Mouse (Mus musculus) forebrain, embryonic 13.5 days (tissue): ENCODE data around the gene Atp10a. TPM values are rescaled to one million over a fixed set of nuclear protein-coding genes. Genes with fewer than 3 reads are reported as not detected.
A peak's percentile ranks its signal among the peaks of the same experiment; 100 is the strongest.
"Not testable (repeated sequence)": the region's sequence is repeated elsewhere in the genome, so short reads cannot be mapped to it uniquely, and the experiment has no call there.

Source experiments
- ATAC-seq: fragments of 200-750 bp; cut with Nextera tagmentation; 2 replicates; pipeline ENCODE4 v1.8.0; 2017
- H3K27ac ChIP-seq: fragments of 300-500 bp; sonication (generic); 2 replicates; pipeline ENCODE4 v1.5.1; 2015; ENCODE audit warnings: inconsistent platforms, mild to moderate bottlenecking, moderate library complexity
- H3K27me3 ChIP-seq: fragments of 300-500 bp; sonication (generic); 2 replicates; pipeline ENCODE4 v1.6.1; 2015; ENCODE audit warnings: mild to moderate bottlenecking, inconsistent platforms
- H3K36me3 ChIP-seq: fragments of 300-500 bp; sonication (generic); 2 replicates; pipeline ENCODE4 v1.6.1; 2015; ENCODE audit warnings: mild to moderate bottlenecking, inconsistent platforms; ENCODE audit not compliant: poor library complexity, severe bottlenecking
- H3K4me1 ChIP-seq: fragments of 300-500 bp; sonication (generic); 2 replicates; pipeline ENCODE4 v1.6.1; 2015; ENCODE audit warnings: inconsistent platforms
- H3K4me2 ChIP-seq: fragments of 300-500 bp; sonication (generic); 2 replicates; pipeline ENCODE4 v1.6.1; 2015; ENCODE audit warnings: inconsistent platforms, mild to moderate bottlenecking, moderate library complexity
- H3K4me3 ChIP-seq: fragments of 300-500 bp; sonication (generic); 2 replicates; pipeline ENCODE4 v1.5.1; 2015; ENCODE audit warnings: mild to moderate bottlenecking, inconsistent platforms
- H3K9ac ChIP-seq: fragments of 300-500 bp; sonication (generic); 2 replicates; pipeline ENCODE4 v1.6.1; 2015; ENCODE audit warnings: mild to moderate bottlenecking, inconsistent platforms
- H3K9me3 ChIP-seq: fragments of 300-500 bp; sonication (generic); replicated peaks from 2 replicates; pipeline ENCODE4 v1.6.1; 2016; ENCODE audit warnings: inconsistent platforms
- WGBS: fragments of 180-500 bp; shearing (Covaris S2); methylation state at CpG from one replicate; pipeline ENCODE4 v1.1.7; 2015; 5-methylcytosine and 5-hydroxymethylcytosine counted together
- polyA plus RNA-seq: library from polyadenylated mRNA; unstranded; fragments of >200 nt; fragmentation: Nextera tagmentation; extraction: Ambion mirVana; gene quantifications from 2 replicates; pipeline ENCODE4 v1.2.1, GENCODE M21; 2015

Gene Atp10a
- polyA plus RNA-seq, 1 experiment from 2014 or later: 1.5 TPM

GRCm38 (mm10) chr7:58829111-58829510 lies 173.1 kb downstream of the Atp10a start:
- 85% methylated on average over 5 of the region's 5 CpGs for WGBS
- no peaks in the 10 kb centered on the region for H3K4me1 ChIP-seq
- no peak overlapping the region for H3K4me3 ChIP-seq
- H3K27ac ChIP-seq: no peak overlapping the region
- peaks cover 9% of the 10 kb centered on the region for H3K36me3 ChIP-seq
- H3K4me2 ChIP-seq: no peak overlapping the region
- ATAC-seq: no peak
- no peak overlapping the region for H3K9ac ChIP-seq
- H3K9me3 ChIP-seq: no peaks in the 10 kb centered on the region
- no peaks in the 10 kb centered on the region for H3K27me3 ChIP-seq

GRCm38 (mm10) chr7:58836855-58837606 lies 181.1 kb downstream of the Atp10a start:
- 95% methylated on average over 32 of the region's 32 CpGs for WGBS
- not testable (repeated sequence) for H3K27me3 ChIP-seq, H3K9me3 ChIP-seq, H3K27ac ChIP-seq, H3K4me3 ChIP-seq, H3K36me3 ChIP-seq, H3K9ac ChIP-seq, ATAC-seq, H3K4me2 ChIP-seq, H3K4me1 ChIP-seq

- WGBS: 87% methylated on average over 2 of the region's 2 CpGs
- Histone ChIP-seq H3K27ac (no peak overlapping the region), H3K4me1 (peaks cover 25% of the 10 kb centered on the region), H3K9me3 (no peaks in the 10 kb centered on the region), H3K4me3 (no peak overlapping the region), H3K27me3 (no peaks in the 10 kb centered on the region), H3K9ac (no peak overlapping the region), H3K4me2 (no peak overlapping the region), H3K36me3 (no peaks in the 10 kb centered on the region)
- ATAC-seq: no peak
These were observed 184.4 kb downstream of the Atp10a start for GRCm38 (mm10) chr7:58840367-58840766.

- no peaks in the 10 kb centered on the region for H3K36me3 ChIP-seq
- no peak overlapping the region for H3K4me3 ChIP-seq
- no peak overlapping the region for H3K27ac ChIP-seq
- H3K4me1 ChIP-seq: peaks cover 25% of the 10 kb centered on the region
- no peaks in the 10 kb centered on the region for H3K9me3 ChIP-seq
- 89% methylated on average over 1 of the region's 1 CpGs for WGBS
- H3K9ac ChIP-seq: no peak overlapping the region
- H3K4me2 ChIP-seq: no peak overlapping the region
- H3K27me3 ChIP-seq: no peaks in the 10 kb centered on the region
- no peak for ATAC-seq
These were observed 185.1 kb downstream of the Atp10a start for GRCm38 (mm10) chr7:58841066-58841465.

GRCm38 (mm10) chr7:58842818-58843217 lies 186.9 kb downstream of the Atp10a start:
- H3K4me1 ChIP-seq: peaks cover 25% of the 10 kb centered on the region
- H3K27me3 ChIP-seq: no peaks in the 10 kb centered on the region
- ATAC-seq: no peak
- H3K36me3 ChIP-seq: no peaks in the 10 kb centered on the region
- no peaks in the 10 kb centered on the region for H3K9me3 ChIP-seq
- H3K9ac ChIP-seq: no peak overlapping the region; the same call in 1 of the 2 replicates
- no peak overlapping the region for H3K4me3 ChIP-seq
- H3K4me2 ChIP-seq: no peak overlapping the region
- peak overlapping the region; percentile 76 for H3K27ac ChIP-seq
- WGBS: 60% methylated on average over 3 of the region's 3 CpGs

DNA sequence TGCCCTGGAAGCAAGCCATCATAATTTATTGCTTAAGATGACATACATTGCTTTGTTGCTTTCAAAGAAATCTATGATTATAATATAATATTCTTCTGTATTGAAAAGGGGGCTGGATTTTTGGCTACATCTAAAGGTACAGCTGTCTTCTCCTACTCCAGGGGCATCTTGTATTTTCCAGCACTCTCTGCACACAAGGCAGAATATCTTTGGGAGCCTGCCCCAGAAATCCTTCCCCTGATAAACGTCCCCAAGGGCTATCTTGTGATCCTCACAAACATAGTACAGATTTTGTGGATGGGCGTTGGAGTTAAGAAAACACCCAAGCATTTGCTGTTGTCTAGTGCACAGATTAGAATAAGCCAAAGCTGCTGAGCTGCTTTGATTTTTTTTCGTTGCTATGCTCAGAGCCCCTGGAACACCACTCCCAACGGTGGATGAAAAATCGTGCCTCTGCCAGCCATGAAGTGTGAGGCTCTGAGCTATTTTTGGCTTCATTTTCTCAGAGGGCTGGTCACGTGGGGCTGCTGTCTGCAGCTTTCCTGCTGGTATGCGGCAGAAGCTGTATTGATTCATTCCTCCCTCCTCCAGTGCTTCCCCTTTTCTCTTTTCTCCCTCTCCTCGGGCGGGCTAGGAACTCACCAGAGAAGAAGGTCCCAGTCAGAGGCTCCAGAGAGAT lies 187.9 kb downstream of the Atp10a start:
- no peaks in the 10 kb centered on the region for H3K27me3 ChIP-seq
- peak overlapping the region; percentile 48; the same call in 1 of the 2 replicates for H3K9ac ChIP-seq
- H3K9me3 ChIP-seq: no peaks in the 10 kb centered on the region
- peak overlapping the region; percentile 51 for H3K4me2 ChIP-seq
- peaks cover 25% of the 10 kb centered on the region for H3K4me1 ChIP-seq
- 2% methylated on average over 9 of the region's 9 CpGs for WGBS
- no peaks in the 10 kb centered on the region for H3K36me3 ChIP-seq
- H3K27ac ChIP-seq: peak overlapping the region; percentile 96
- peak; percentile 97 for ATAC-seq
- H3K4me3 ChIP-seq: peak overlapping the region; percentile 7; the same call in 1 of the 2 replicates

DNA sequence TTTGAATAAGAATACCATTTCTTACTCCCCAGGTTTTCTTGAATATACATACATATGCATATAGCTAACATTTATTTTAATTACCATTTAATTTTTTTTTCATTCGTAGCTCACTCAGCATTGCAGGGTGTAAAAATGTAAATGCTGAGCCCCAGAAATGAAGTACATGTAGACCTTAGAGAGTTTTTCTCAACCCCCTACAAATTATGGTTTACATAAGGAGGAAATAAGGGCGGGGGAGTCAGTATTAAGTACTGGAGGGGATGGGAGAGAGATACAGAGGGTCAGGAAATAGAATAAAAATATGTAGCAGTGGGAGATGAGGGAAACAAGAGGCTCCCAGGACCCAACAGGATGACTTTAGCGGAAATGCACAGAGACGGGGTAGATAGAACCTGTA lies 188.5 kb downstream of the Atp10a start:
- 24% methylated on average over 4 of the region's 4 CpGs for WGBS
- Histone ChIP-seq H3K27me3 (no peaks in the 10 kb centered on the region), H3K4me3 (no peak overlapping the region), H3K4me2 (peak overlapping the region; percentile 51), H3K9ac (0 out of 2 replicates have a peak overlapping the region, but pooled peaks have one; percentile 48), H3K27ac (peak overlapping the region; percentile 96), H3K4me1 (peaks cover 25% of the 10 kb centered on the region), H3K36me3 (no peaks in the 10 kb centered on the region), H3K9me3 (no peaks in the 10 kb centered on the region)
- ATAC-seq: peak; percentile 53

GRCm38 (mm10) chr7:58858921-58859320 lies 203.0 kb downstream of the Atp10a start:
- no peak for ATAC-seq
- WGBS: 96% methylated on average over 4 of the region's 4 CpGs
- no peaks in the 10 kb centered on the region for H3K9me3 ChIP-seq

GRCm38 (mm10) chr7:58863174-58863573 lies 207.2 kb downstream of the Atp10a start:
- 89% methylated on average over 3 of the region's 3 CpGs for WGBS
- ATAC-seq: no peak

More at GRCm38 (mm10) chr7:58858921-58859320, 203.0 kb downstream of the Atp10a start:
- Histone ChIP-seq H3K36me3 (no peaks in the 10 kb centered on the region), H3K9ac (no peak overlapping the region), H3K4me3 (no peak overlapping the region), H3K4me2 (no peak overlapping the region), H3K27me3 (no peaks in the 10 kb centered on the region), H3K27ac (no peak overlapping the region), H3K4me1 (no peaks in the 10 kb centered on the region)

GRCm38 (mm10) chr7:58866865-58867614 lies 211.1 kb downstream of the Atp10a start:
- Histone ChIP-seq H3K36me3 (no peaks in the 10 kb centered on the region), H3K4me3 (no peak overlapping the region), H3K27me3 (no peaks in the 10 kb centered on the region), H3K4me1 (no peaks in the 10 kb centered on the region), H3K4me2 (no peak overlapping the region), H3K27ac (no peak overlapping the region), H3K9me3 (no peaks in the 10 kb centered on the region), H3K9ac (no peak overlapping the region)
- 32% methylated on average over 4 of the region's 4 CpGs for WGBS
- peak; percentile 77; the same call in 1 of the 2 replicates for ATAC-seq

More at GRCm38 (mm10) chr7:58863174-58863573, 207.2 kb downstream of the Atp10a start:
- no peak overlapping the region for H3K27ac ChIP-seq
- H3K4me3 ChIP-seq: no peak overlapping the region
- no peaks in the 10 kb centered on the region for H3K4me1 ChIP-seq
- no peaks in the 10 kb centered on the region for H3K27me3 ChIP-seq
- H3K4me2 ChIP-seq: no peak overlapping the region
- H3K9me3 ChIP-seq: no peaks in the 10 kb centered on the region
- no peaks in the 10 kb centered on the region for H3K36me3 ChIP-seq
- H3K9ac ChIP-seq: no peak overlapping the region

DNA sequence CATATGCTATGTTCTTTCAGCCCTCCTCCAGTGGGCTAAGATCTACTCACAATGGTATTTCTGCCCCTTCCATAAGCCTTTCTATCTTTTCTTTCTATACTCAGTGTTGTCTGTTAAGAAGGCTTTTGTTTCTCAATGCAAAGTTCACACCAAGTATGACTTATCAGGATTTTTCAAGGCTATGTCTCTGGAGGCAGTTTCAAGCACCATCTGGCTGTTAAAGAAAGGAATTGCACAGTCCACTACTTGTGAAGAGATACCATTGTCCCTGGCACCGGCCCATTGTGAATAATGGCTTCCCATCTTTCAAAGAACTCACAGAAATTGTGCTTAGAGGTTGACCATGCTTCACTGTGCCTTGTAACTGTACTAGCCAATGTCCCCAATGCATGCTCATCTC lies 214.7 kb downstream of the Atp10a start:
- no peak overlapping the region for H3K4me2 ChIP-seq
- no peaks in the 10 kb centered on the region for H3K4me1 ChIP-seq
- H3K27ac ChIP-seq: no peak overlapping the region
- no peaks in the 10 kb centered on the region for H3K27me3 ChIP-seq
- H3K4me3 ChIP-seq: no peak overlapping the region
- no peak for ATAC-seq
- 78% methylated on average over 1 of the region's 1 CpGs for WGBS
- H3K36me3 ChIP-seq: no peaks in the 10 kb centered on the region
- H3K9me3 ChIP-seq: no peaks in the 10 kb centered on the region
- H3K9ac ChIP-seq: no peak overlapping the region

DNA sequence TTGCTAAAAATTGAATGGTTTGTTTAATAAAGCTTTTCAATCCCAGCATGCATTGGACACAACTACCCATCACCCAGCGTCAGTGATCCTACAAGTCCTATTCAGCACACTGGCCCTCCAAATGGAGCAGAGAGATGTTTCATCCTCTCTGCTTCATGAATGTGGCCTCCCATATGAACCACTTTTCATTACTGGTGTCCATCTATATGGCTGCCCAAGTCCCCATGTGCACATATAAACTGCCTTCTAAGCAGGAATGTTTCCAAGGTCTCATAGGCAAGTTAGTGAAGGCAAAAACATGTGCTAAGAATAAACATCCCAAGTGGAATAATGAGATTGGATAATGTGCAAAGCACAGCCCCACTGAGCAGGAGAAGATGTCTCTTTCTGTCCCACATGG lies 217.7 kb downstream of the Atp10a start:
- H3K27me3 ChIP-seq: no peaks in the 10 kb centered on the region
- H3K4me1 ChIP-seq: no peaks in the 10 kb centered on the region

More for the DNA sequence above, 217.7 kb downstream of the Atp10a start:
- Histone ChIP-seq H3K9me3 (no peaks in the 10 kb centered on the region), H3K4me3 (no peak overlapping the region), H3K9ac (no peak overlapping the region), H3K27ac (no peak overlapping the region), H3K36me3 (no peaks in the 10 kb centered on the region), H3K4me2 (no peak overlapping the region)
- 91% methylated on average over 1 of the region's 1 CpGs for WGBS
- ATAC-seq: no peak
